ENCODE assay signal across 9 mouse cellular contexts in genomic region chr9:63965579-63965981, GRCm38 (mm10). TPM values are rescaled to one million over a fixed set of nuclear protein-coding genes. Genes with fewer than 3 reads are reported as not detected.
DNase-seq lines count a peak whose midpoint lies in the region; ATAC-seq lines count a peak whose summit lies in the region.
"Had no signal": no experiment of that assay in that cellular context is flagged by ENCODE, and none has a peak within 500 bp of the region (broad histone marks: within the 10 kb centered on the region; RNA-seq: fewer than 3 reads in every experiment).

No protein-coding gene starts in this region.

- peaks cover 77% of the 10 kb centered on the region for H3K4me1 ChIP-seq in hindbrain, embryonic 10.5 days (replicated peaks)
- peaks cover 5% of the 10 kb centered on the region for H3K4me1 ChIP-seq in hindbrain, embryonic 11.5 days (replicated peaks; ENCODE audit: control insufficient read depth, insufficient read depth, low read length)
- peaks cover 6% of the 10 kb centered on the region for H3K4me1 ChIP-seq in midbrain, embryonic 16.5 days (ENCODE audit: control insufficient read depth, insufficient read depth, low read length)

- no peak overlapping the region for H3K4me2 ChIP-seq in hindbrain, embryonic 11.5 days (replicated peaks; ENCODE audit: low read depth, low read length)
- H3K4me2 ChIP-seq in midbrain, embryonic 16.5 days (ENCODE audit: low read length): no peak overlapping the region
- H3K4me2 ChIP-seq: midbrain, embryonic 12.5 days had no signal

- no peaks in the 10 kb centered on the region for H3K36me3 ChIP-seq in hindbrain, embryonic 10.5 days
- no peaks in the 10 kb centered on the region for H3K36me3 ChIP-seq in hindbrain, embryonic 11.5 days (ENCODE audit: control insufficient read depth, insufficient read depth, low read length)
- no peaks in the 10 kb centered on the region for H3K36me3 ChIP-seq in midbrain, embryonic 16.5 days (ENCODE audit: control insufficient read depth, insufficient read depth, low read length)
- H3K36me3 ChIP-seq: midbrain, embryonic 12.5 days had no signal

- H3K9me3 ChIP-seq in hindbrain, embryonic 10.5 days: no peaks in the 10 kb centered on the region
- no peaks in the 10 kb centered on the region for H3K9me3 ChIP-seq in hindbrain, embryonic 11.5 days (ENCODE audit: control insufficient read depth, low read length)
- H3K9me3 ChIP-seq in midbrain, embryonic 16.5 days (replicated peaks; ENCODE audit: control insufficient read depth, low read length, poor library complexity, severe bottlenecking): no peaks in the 10 kb centered on the region
- H3K9me3 ChIP-seq: midbrain, embryonic 12.5 days had no signal

- 0 out of 2 replicates have a peak, but pooled peaks cover 4% of the 10 kb centered on the region for H3K27me3 ChIP-seq in hindbrain, embryonic 10.5 days (ENCODE audit: insufficient read depth, poor library complexity, severe bottlenecking)
- H3K27me3 ChIP-seq in hindbrain, embryonic 11.5 days (ENCODE audit: control insufficient read depth, insufficient read depth, low read length): no peaks in the 10 kb centered on the region
- H3K27me3 ChIP-seq in midbrain, embryonic 16.5 days (ENCODE audit: control insufficient read depth, insufficient read depth, low read depth, low read length): no peaks in the 10 kb centered on the region
- H3K27me3 ChIP-seq: midbrain, embryonic 12.5 days had no signal

- no peak for ATAC-seq in hindbrain, embryonic 11.5 days (ENCODE audit: low FRiP score)
- peak; percentile 37; the same call in 1 of the 2 replicates for ATAC-seq in midbrain, embryonic 16.5 days

- DNase-seq in hindbrain, embryonic 10.5 days (ENCODE audit: low spot score): no peak
- no peak for DNase-seq in hindbrain, embryonic 11.5 days (ENCODE audit: low spot score)
- peak; percentile 43 for DNase-seq in embryo, embryonic 9.5 days (ENCODE audit: extremely low spot score)
- DNase-seq in kidney, adult 11 months: peak; percentile 85
- DNase-seq in liver: no peak
- no peak for DNase-seq in urinary bladder, postnatal 10 days (ENCODE audit: low spot score)
- no peak for DNase-seq in gastrocnemius, postnatal 25 days

- peak overlapping the region; percentile 37; the same call in 1 of the 2 replicates for H3K27ac ChIP-seq in hindbrain, embryonic 10.5 days
- H3K27ac ChIP-seq in hindbrain, embryonic 11.5 days (ENCODE audit: low read depth, low read length): no peak overlapping the region
- H3K27ac ChIP-seq in midbrain, embryonic 16.5 days (ENCODE audit: low read length): 0 out of 2 replicates have a peak overlapping the region, but pooled peaks have one; percentile 36
- H3K27ac ChIP-seq: midbrain, embryonic 12.5 days had no signal

- H3K4me3 ChIP-seq in hindbrain, embryonic 10.5 days: no peak overlapping the region
- H3K4me3 ChIP-seq in hindbrain, embryonic 11.5 days (ENCODE audit: low read depth, low read length): no peak overlapping the region
- no peak overlapping the region for H3K4me3 ChIP-seq in midbrain, embryonic 16.5 days (ENCODE audit: low read depth, low read length)
- H3K4me3 ChIP-seq: midbrain, embryonic 12.5 days had no signal

- H3K9ac ChIP-seq in hindbrain, embryonic 11.5 days (ENCODE audit: low read depth, low read length): no peak overlapping the region
- H3K9ac ChIP-seq in midbrain, embryonic 16.5 days (ENCODE audit: low read depth, low read length): no peak overlapping the region
- H3K9ac ChIP-seq: midbrain, embryonic 12.5 days had no signal

- 22% methylated on average over 4 of the region's 4 CpGs for WGBS in hindbrain, embryonic 10.5 days
- WGBS in hindbrain, embryonic 11.5 days: 18% methylated on average over 4 of the region's 4 CpGs
- 13% methylated on average over 4 of the region's 4 CpGs for WGBS in midbrain, embryonic 16.5 days

RNA-seq across cellular contexts. Expression of gene Smad6, which starts 56.3 kb away (rescaled TPM):
- 5.3 and 6.7 TPM in 2 replicates for polyA plus RNA-seq in hindbrain, embryonic 10.5 days (2016; fragmentation: Nextera tagmentation; extraction: Ambion mirVana)
- 5.5 and 7.1 TPM in 2 replicates for polyA plus RNA-seq in hindbrain, embryonic 11.5 days (2014; fragmentation: Nextera tagmentation; extraction: Ambion mirVana)
- polyA plus RNA-seq in midbrain, embryonic 16.5 days (2015; fragmentation: Nextera tagmentation; extraction: Ambion mirVana): 0.99 and 1.0 TPM in 2 replicates
- total RNA-seq in gastrocnemius, postnatal 25 days (2021): 1 to 10 TPM; 2.8 to 5.2 TPM

Comparison
In these comparisons a context has a peak if more than half of its experiments do, and no peak if none do; other contexts are left out.
1. DNase-seq: peak in embryo, embryonic 9.5 days (single experiment) and kidney, adult 11 months (single experiment); none in hindbrain, embryonic 10.5 days (single experiment), hindbrain, embryonic 11.5 days (single experiment), liver (single experiment), urinary bladder, postnatal 10 days (single experiment) and gastrocnemius, postnatal 25 days (single experiment).